Comparison of ENCODE assay signal across 23 mouse cellular contexts in the genomic region with DNA sequence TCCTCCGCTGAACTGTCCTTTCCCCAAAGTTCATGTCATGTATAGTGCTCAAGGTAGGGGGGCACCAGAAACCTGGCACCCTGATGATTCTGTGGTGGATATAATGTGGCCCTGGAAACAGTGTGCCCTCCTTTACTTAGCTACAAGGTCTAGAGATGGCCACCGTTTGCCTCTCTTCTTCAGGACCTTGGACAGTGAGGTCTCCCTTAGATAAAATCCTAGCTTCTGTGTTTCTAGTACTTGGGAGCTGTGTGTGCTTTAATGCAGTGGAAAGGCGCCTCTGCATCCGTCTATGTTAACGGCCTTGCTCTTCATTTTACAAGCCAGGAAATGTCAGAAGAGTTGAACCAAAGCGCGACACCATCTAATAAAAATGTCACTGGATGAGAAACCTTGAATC.
A peak's percentile ranks its signal among the peaks of the same experiment; 100 is the strongest.
DNase-seq lines count a peak whose midpoint lies in the region; ATAC-seq lines count a peak whose summit lies in the region.
"Had no signal": no experiment of that assay in that cellular context is flagged by ENCODE, and none has a peak within 500 bp of the region (broad histone marks: within the 10 kb centered on the region; RNA-seq: fewer than 3 reads in every experiment).

No protein-coding gene starts in this region.

- no peak for ATAC-seq in hindbrain, embryonic 11.5 days (ENCODE audit: low FRiP score)
- no peak for ATAC-seq in hindbrain, embryonic 12.5 days (ENCODE audit: low FRiP score)
- ATAC-seq: hindbrain, postnatal 0 days; liver, postnatal 0 days had no signal

- peak; percentile 8 for DNase-seq in hindbrain, embryonic 11.5 days (ENCODE audit: low spot score)
- DNase-seq in retina, embryonic 14.5 days (ENCODE audit: low spot score): peak; percentile 28
- no peak for DNase-seq in retina, postnatal 1 day
- DNase-seq in embryo, embryonic 11.5 days (ENCODE audit: low read depth, low spot score): peak; percentile 14
- DNase-seq in urinary bladder, postnatal 36 days (ENCODE audit: low spot score in 2 of 2): no peak
- no peak for DNase-seq in left cerebral cortex, adult 11 months (ENCODE audit: low spot score)
- DNase-seq: adrenal gland, adult 8-10 months; B cell, adult 2 months; cerebellum, postnatal 36 days; gastrocnemius, postnatal 25 days; heart, postnatal 14 days; kidney, adult 8-10 months; layer of hippocampus, adult 9-11 months; liver; liver, postnatal 0 days; lung, postnatal 36 days; right cerebral cortex, postnatal 14 days; thymus, postnatal 14 days had no signal

- H3K9me3 ChIP-seq in hindbrain, embryonic 11.5 days (ENCODE audit: control insufficient read depth, low read length): no peaks in the 10 kb centered on the region
- no peaks in the 10 kb centered on the region for H3K9me3 ChIP-seq in hindbrain, embryonic 12.5 days (replicated peaks)
- H3K9me3 ChIP-seq: forebrain, embryonic 12.5 days; midbrain, embryonic 10.5 days; neural tube, embryonic 12.5 days had no signal

- no peaks in the 10 kb centered on the region for H3K27me3 ChIP-seq in hindbrain, embryonic 11.5 days (ENCODE audit: control insufficient read depth, insufficient read depth, low read length)
- no peaks in the 10 kb centered on the region for H3K27me3 ChIP-seq in hindbrain, embryonic 12.5 days
- H3K27me3 ChIP-seq: neural tube, embryonic 12.5 days had no signal

- H3K9ac ChIP-seq in hindbrain, embryonic 11.5 days (ENCODE audit: low read depth, low read length): no peak overlapping the region
- no peak overlapping the region for H3K9ac ChIP-seq in hindbrain, embryonic 12.5 days
- H3K9ac ChIP-seq: forebrain, embryonic 12.5 days; liver, postnatal 0 days; neural tube, embryonic 12.5 days had no signal

- no peak overlapping the region for H3K4me3 ChIP-seq in hindbrain, embryonic 11.5 days (ENCODE audit: low read depth, low read length)
- H3K4me3 ChIP-seq in hindbrain, embryonic 12.5 days: no peak overlapping the region
- H3K4me3 ChIP-seq: forebrain, embryonic 12.5 days; midbrain, embryonic 10.5 days; neural tube, embryonic 12.5 days had no signal

- no peaks in the 10 kb centered on the region for H3K36me3 ChIP-seq in hindbrain, embryonic 11.5 days (ENCODE audit: control insufficient read depth, insufficient read depth, low read length)
- no peaks in the 10 kb centered on the region for H3K36me3 ChIP-seq in hindbrain, embryonic 12.5 days
- H3K36me3 ChIP-seq: forebrain, embryonic 12.5 days; midbrain, embryonic 10.5 days; neural tube, embryonic 12.5 days had no signal

- no peaks in the 10 kb centered on the region for H3K4me1 ChIP-seq in hindbrain, embryonic 11.5 days (replicated peaks; ENCODE audit: control insufficient read depth, insufficient read depth, low read length)
- no peaks in the 10 kb centered on the region for H3K4me1 ChIP-seq in hindbrain, embryonic 12.5 days
- H3K4me1 ChIP-seq: forebrain, embryonic 12.5 days; midbrain, embryonic 10.5 days; neural tube, embryonic 12.5 days had no signal

- no peak overlapping the region for H3K4me2 ChIP-seq in hindbrain, embryonic 11.5 days (replicated peaks; ENCODE audit: low read depth, low read length)
- no peak overlapping the region for H3K4me2 ChIP-seq in hindbrain, embryonic 12.5 days (replicated peaks)
- H3K4me2 ChIP-seq: forebrain, embryonic 12.5 days; neural tube, embryonic 12.5 days had no signal

- WGBS in hindbrain, embryonic 11.5 days: 68% methylated on average over 7 of the region's 7 CpGs
- 61% methylated on average over 7 of the region's 7 CpGs for WGBS in hindbrain, embryonic 12.5 days

- H3K27ac ChIP-seq in hindbrain, embryonic 11.5 days (ENCODE audit: low read depth, low read length): no peak overlapping the region
- no peak overlapping the region for H3K27ac ChIP-seq in hindbrain, embryonic 12.5 days
- H3K27ac ChIP-seq: forebrain, embryonic 12.5 days; hindbrain, postnatal 0 days; midbrain, embryonic 10.5 days; neural tube, embryonic 12.5 days had no signal

Comparison
In these comparisons a context has a peak if more than half of its experiments do, and no peak if none do; other contexts are left out.
1. DNase-seq: peak in hindbrain, embryonic 11.5 days (single experiment), retina, embryonic 14.5 days (single experiment) and embryo, embryonic 11.5 days (single experiment); none in retina, postnatal 1 day (single experiment), urinary bladder, postnatal 36 days (0 of 2) and left cerebral cortex, adult 11 months (single experiment).